Mouse (Mus musculus): ENCODE results near the gene Trim2. TPM values are rescaled to one million over a fixed set of nuclear protein-coding genes. Genes with fewer than 3 reads are reported as not detected.

The Trim2 gene
- polyA plus RNA-seq, 1 experiment from 2014 or later: 32.6 TPM

- WGBS: 74% methylated on average over 6 of the region's 6 CpGs
- no peaks in the 10 kb centered on the region for H3K36me3 ChIP-seq (ENCODE audit: control insufficient read depth, insufficient read depth, low read length)
- no peaks in the 10 kb centered on the region for H3K27me3 ChIP-seq (ENCODE audit: control insufficient read depth, insufficient read depth, low read length)
Observed at GRCm38 (mm10) chr3:84232312-84232711, 74.4 kb downstream of the Trim2 start.

GRCm38 (mm10) chr3:84230988-84231387 is 75.7 kb downstream of the Trim2 start:
- no peak overlapping the region for H3K4me2 ChIP-seq (replicated peaks; ENCODE audit: low read depth, low read length)
- H3K27me3 ChIP-seq (ENCODE audit: control insufficient read depth, insufficient read depth, low read length): no peaks in the 10 kb centered on the region
- H3K4me3 ChIP-seq (ENCODE audit: low read length): no peak overlapping the region
- H3K36me3 ChIP-seq (ENCODE audit: control insufficient read depth, insufficient read depth, low read length): no peaks in the 10 kb centered on the region
- WGBS: 7% methylated on average over 3 of the region's 3 CpGs
- H3K9me3 ChIP-seq (ENCODE audit: control insufficient read depth, low read length): no peaks in the 10 kb centered on the region
- ATAC-seq (ENCODE audit: low FRiP score, low TSS enrichment): no peak
- H3K4me1 ChIP-seq (ENCODE audit: control insufficient read depth, insufficient read depth, low read length): peaks cover 5% of the 10 kb centered on the region; the same call in 1 of the 2 replicates
- no peak overlapping the region for H3K9ac ChIP-seq (ENCODE audit: low read depth, low read length)
- H3K27ac ChIP-seq (ENCODE audit: low read depth, low read length): no peak overlapping the region

More at GRCm38 (mm10) chr3:84232312-84232711, 74.4 kb downstream of the Trim2 start:
- Histone ChIP-seq H3K4me2 (replicated peaks; ENCODE audit: low read depth, low read length) (no peak overlapping the region), H3K4me1 (ENCODE audit: control insufficient read depth, insufficient read depth, low read length) (peaks cover 5% of the 10 kb centered on the region; the same call in 1 of the 2 replicates), H3K9me3 (ENCODE audit: control insufficient read depth, low read length) (no peaks in the 10 kb centered on the region), H3K9ac (ENCODE audit: low read depth, low read length) (no peak overlapping the region), H3K27ac (ENCODE audit: low read depth, low read length) (no peak overlapping the region), H3K4me3 (ENCODE audit: low read length) (no peak overlapping the region)
- ATAC-seq (ENCODE audit: low FRiP score, low TSS enrichment): no peak

- H3K36me3 ChIP-seq (ENCODE audit: control insufficient read depth, insufficient read depth, low read length): no peaks in the 10 kb centered on the region
- no peaks in the 10 kb centered on the region; the same call in 1 of the 2 replicates for H3K4me1 ChIP-seq (ENCODE audit: control insufficient read depth, insufficient read depth, low read length)
- no peaks in the 10 kb centered on the region for H3K27me3 ChIP-seq (ENCODE audit: control insufficient read depth, insufficient read depth, low read length)
- H3K9ac ChIP-seq (ENCODE audit: low read depth, low read length): no peak overlapping the region
- H3K9me3 ChIP-seq (ENCODE audit: control insufficient read depth, low read length): no peaks in the 10 kb centered on the region
- no peak overlapping the region for H3K27ac ChIP-seq (ENCODE audit: low read depth, low read length)
- no peak for ATAC-seq (ENCODE audit: low FRiP score, low TSS enrichment)
- H3K4me2 ChIP-seq (replicated peaks; ENCODE audit: low read depth, low read length): peak overlapping the region; percentile 66
- H3K4me3 ChIP-seq (ENCODE audit: low read length): peak overlapping the region; percentile 51
- 15% methylated on average over 15 of the region's 15 CpGs for WGBS
Observed at GRCm38 (mm10) chr3:84228911-84229310, 77.8 kb downstream of the Trim2 start.

DNA sequence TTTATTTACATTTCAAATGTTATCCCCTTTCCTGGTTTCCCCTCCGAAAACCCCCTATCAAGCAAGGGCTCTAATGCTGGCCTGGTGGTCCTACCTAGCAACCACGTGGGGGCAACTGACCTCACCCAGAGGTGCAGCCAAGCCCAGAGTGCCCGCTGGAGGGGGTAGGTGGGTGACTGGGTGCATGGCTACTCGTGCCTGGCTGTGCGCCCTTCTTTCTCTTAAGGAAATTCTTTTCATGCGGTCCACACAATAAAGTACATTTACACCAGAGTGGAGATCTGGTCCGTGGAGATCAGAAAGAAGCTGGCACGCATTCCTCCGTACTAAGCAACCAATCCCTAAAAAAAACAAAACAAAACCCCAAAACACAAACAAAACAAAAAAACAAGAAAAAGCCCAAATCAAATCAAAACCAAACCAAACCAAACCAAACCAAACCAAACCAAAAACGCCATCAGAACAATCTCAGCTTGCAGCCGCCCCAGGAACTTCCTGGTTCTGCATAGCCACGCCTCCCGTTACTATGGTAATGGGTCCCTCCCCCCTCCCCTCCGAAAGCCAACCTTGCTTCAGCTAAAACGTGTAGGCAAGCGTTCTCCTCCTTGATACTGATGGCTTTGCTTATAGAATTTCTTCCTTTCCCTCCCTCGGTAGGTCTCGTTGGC is 78.3 kb downstream of the Trim2 start:
- peak overlapping the region; percentile 79; the same call in 1 of the 2 replicates for H3K27ac ChIP-seq (ENCODE audit: low read depth, low read length)
- peak overlapping the region; percentile 66 for H3K4me2 ChIP-seq (replicated peaks; ENCODE audit: low read depth, low read length)
- no peaks in the 10 kb centered on the region for H3K36me3 ChIP-seq (ENCODE audit: control insufficient read depth, insufficient read depth, low read length)
- H3K9ac ChIP-seq (ENCODE audit: low read depth, low read length): peak overlapping the region; percentile 51
- under 1% methylated on average over 18 of the region's 18 CpGs for WGBS
- H3K4me3 ChIP-seq (ENCODE audit: low read length): peak overlapping the region; percentile 51
- ATAC-seq (ENCODE audit: low FRiP score, low TSS enrichment): peak; percentile 79
- H3K27me3 ChIP-seq (ENCODE audit: control insufficient read depth, insufficient read depth, low read length): no peaks in the 10 kb centered on the region
- no peaks in the 10 kb centered on the region for H3K9me3 ChIP-seq (ENCODE audit: control insufficient read depth, low read length)
- no peaks in the 10 kb centered on the region; the same call in 1 of the 2 replicates for H3K4me1 ChIP-seq (ENCODE audit: control insufficient read depth, insufficient read depth, low read length)

- H3K4me2 ChIP-seq (replicated peaks; ENCODE audit: low read depth, low read length): 0 out of 2 replicates have a peak overlapping the region, but pooled peaks have one; percentile 17
- no peak overlapping the region for H3K9ac ChIP-seq (ENCODE audit: low read depth, low read length)
- no peaks in the 10 kb centered on the region for H3K27me3 ChIP-seq (ENCODE audit: control insufficient read depth, insufficient read depth, low read length)
- H3K36me3 ChIP-seq (ENCODE audit: control insufficient read depth, insufficient read depth, low read length): no peaks in the 10 kb centered on the region
- 54% methylated on average over 8 of the region's 8 CpGs for WGBS
- H3K9me3 ChIP-seq (ENCODE audit: control insufficient read depth, low read length): no peaks in the 10 kb centered on the region
- H3K27ac ChIP-seq (ENCODE audit: low read depth, low read length): no peak overlapping the region
- no peak overlapping the region for H3K4me3 ChIP-seq (ENCODE audit: low read length)
- no peak for ATAC-seq (ENCODE audit: low FRiP score, low TSS enrichment)
- H3K4me1 ChIP-seq (ENCODE audit: control insufficient read depth, insufficient read depth, low read length): no peaks in the 10 kb centered on the region; the same call in 1 of the 2 replicates
Observed at GRCm38 (mm10) chr3:84227628-84228027, 79.0 kb downstream of the Trim2 start.

- 21% methylated on average over 2 of the region's 2 CpGs for WGBS
- Histone ChIP-seq H3K4me3 (ENCODE audit: low read length) (no peak overlapping the region), H3K9me3 (ENCODE audit: control insufficient read depth, low read length) (no peaks in the 10 kb centered on the region), H3K36me3 (ENCODE audit: control insufficient read depth, insufficient read depth, low read length) (no peaks in the 10 kb centered on the region), H3K27ac (ENCODE audit: low read depth, low read length) (no peak overlapping the region), H3K4me2 (replicated peaks; ENCODE audit: low read depth, low read length) (no peak overlapping the region), H3K27me3 (ENCODE audit: control insufficient read depth, insufficient read depth, low read length) (no peaks in the 10 kb centered on the region), H3K9ac (ENCODE audit: low read depth, low read length) (no peak overlapping the region), H3K4me1 (ENCODE audit: control insufficient read depth, insufficient read depth, low read length) (peaks cover 10% of the 10 kb centered on the region; the same call in 1 of the 2 replicates)
- ATAC-seq (ENCODE audit: low FRiP score, low TSS enrichment): no peak
Observed at GRCm38 (mm10) chr3:84224982-84225381, 81.7 kb downstream of the Trim2 start.

- peak; percentile 83 for ATAC-seq (ENCODE audit: low FRiP score, low TSS enrichment)
- Histone ChIP-seq H3K27ac (ENCODE audit: low read depth, low read length) (no peak overlapping the region), H3K4me1 (ENCODE audit: control insufficient read depth, insufficient read depth, low read length) (peaks cover 14% of the 10 kb centered on the region; the same call in 1 of the 2 replicates), H3K27me3 (ENCODE audit: control insufficient read depth, insufficient read depth, low read length) (no peaks in the 10 kb centered on the region), H3K36me3 (ENCODE audit: control insufficient read depth, insufficient read depth, low read length) (no peaks in the 10 kb centered on the region), H3K4me2 (replicated peaks; ENCODE audit: low read depth, low read length) (peak overlapping the region; percentile 85), H3K4me3 (ENCODE audit: low read length) (peak overlapping the region; percentile 49), H3K9me3 (ENCODE audit: control insufficient read depth, low read length) (no peaks in the 10 kb centered on the region), H3K9ac (ENCODE audit: low read depth, low read length) (peak overlapping the region; percentile 58)
- WGBS: under 1% methylated on average over 11 of the region's 11 CpGs
Observed at GRCm38 (mm10) chr3:84220748-84221147, 85.9 kb downstream of the Trim2 start.

GRCm38 (mm10) chr3:84220326-84220725 is 86.4 kb downstream of the Trim2 start:
- H3K9me3 ChIP-seq (ENCODE audit: control insufficient read depth, low read length): no peaks in the 10 kb centered on the region
- peak overlapping the region; percentile 85 for H3K4me2 ChIP-seq (replicated peaks; ENCODE audit: low read depth, low read length)
- H3K27me3 ChIP-seq (ENCODE audit: control insufficient read depth, insufficient read depth, low read length): no peaks in the 10 kb centered on the region
- H3K4me3 ChIP-seq (ENCODE audit: low read length): peak overlapping the region; percentile 49
- H3K27ac ChIP-seq (ENCODE audit: low read depth, low read length): no peak overlapping the region
- 1% methylated on average over 9 of the region's 9 CpGs for WGBS
- H3K36me3 ChIP-seq (ENCODE audit: control insufficient read depth, insufficient read depth, low read length): no peaks in the 10 kb centered on the region
- ATAC-seq (ENCODE audit: low FRiP score, low TSS enrichment): 0 out of 2 replicates have a peak, but pooled peaks have one; percentile 7
- peak overlapping the region; percentile 58 for H3K9ac ChIP-seq (ENCODE audit: low read depth, low read length)
- H3K4me1 ChIP-seq (ENCODE audit: control insufficient read depth, insufficient read depth, low read length): peaks cover 14% of the 10 kb centered on the region; the same call in 1 of the 2 replicates

- Histone ChIP-seq H3K4me2 (replicated peaks; ENCODE audit: low read depth, low read length) (peak overlapping the region; percentile 85), H3K27me3 (ENCODE audit: control insufficient read depth, insufficient read depth, low read length) (no peaks in the 10 kb centered on the region), H3K9ac (ENCODE audit: low read depth, low read length) (peak overlapping the region; percentile 58; the same call in 1 of the 2 replicates), H3K4me3 (ENCODE audit: low read length) (peak overlapping the region; percentile 49), H3K36me3 (ENCODE audit: control insufficient read depth, insufficient read depth, low read length) (no peaks in the 10 kb centered on the region), H3K4me1 (ENCODE audit: control insufficient read depth, insufficient read depth, low read length) (peaks cover 14% of the 10 kb centered on the region; the same call in 1 of the 2 replicates), H3K27ac (ENCODE audit: low read depth, low read length) (no peak overlapping the region), H3K9me3 (ENCODE audit: control insufficient read depth, low read length) (no peaks in the 10 kb centered on the region)
- no peak for ATAC-seq (ENCODE audit: low FRiP score, low TSS enrichment)
- WGBS: 6% methylated on average over 9 of the region's 9 CpGs
Observed at GRCm38 (mm10) chr3:84219720-84220273, 86.9 kb downstream of the Trim2 start.

Measured in kidney, embryonic 14.5 days (tissue).